Mouse (Mus musculus) neural tube, embryonic 11.5 days (tissue): ENCODE measurements around the gene Tctn1. TPM values are rescaled to one million over a fixed set of nuclear protein-coding genes. Genes with fewer than 3 reads are reported as not detected.

Source experiments
- ATAC-seq: fragments of 200-750 bp; cut with Nextera tagmentation; 2 replicates; pipeline ENCODE4 v1.8.0; 2017; ENCODE audit warnings: moderate number of reproducible peaks, mild to moderate bottlenecking, moderate TSS enrichment, moderate library complexity; ENCODE audit not compliant: insufficient read depth, low FRiP score, low TSS enrichment
- DNase-seq: peaks from one replicate; pipeline ENCODE4 v3.0.0-alpha.2; 2015; ENCODE audit warnings: low spot score
- H3K27ac ChIP-seq: fragments of 300-500 bp; sonication (generic); 2 replicates; pipeline ENCODE4 v1.5.1; 2014; ENCODE audit warnings: low read depth, mild to moderate bottlenecking, low read length
- H3K27me3 ChIP-seq: fragments of 300-500 bp; sonication (generic); 2 replicates; pipeline ENCODE4 v1.6.1; 2014; ENCODE audit warnings: mild to moderate bottlenecking, low read length, mixed read lengths; ENCODE audit not compliant: control insufficient read depth, insufficient read depth
- H3K36me3 ChIP-seq: fragments of 300-500 bp; sonication (generic); 2 replicates; pipeline ENCODE4 v1.6.1; 2014; ENCODE audit warnings: mild to moderate bottlenecking, low read length, moderate library complexity, mixed read lengths; ENCODE audit not compliant: control insufficient read depth, insufficient read depth
- H3K4me1 ChIP-seq: fragments of 300-500 bp; sonication (generic); 2 replicates; pipeline ENCODE4 v1.6.1; 2014; ENCODE audit warnings: low read length, mixed read lengths; ENCODE audit not compliant: control insufficient read depth, insufficient read depth
- H3K4me2 ChIP-seq: fragments of 300-500 bp; sonication (generic); 2 replicates; pipeline ENCODE4 v1.6.1; 2014; ENCODE audit warnings: low read depth, mild to moderate bottlenecking, moderate library complexity
- H3K4me3 ChIP-seq: fragments of 300-500 bp; sonication (generic); 2 replicates; pipeline ENCODE4 v1.5.1; 2014; ENCODE audit warnings: low read depth, low read length
- H3K9ac ChIP-seq: fragments of 300-500 bp; sonication (generic); 2 replicates; pipeline ENCODE4 v1.6.1; 2014; ENCODE audit warnings: mild to moderate bottlenecking, low read length
- H3K9me3 ChIP-seq: fragments of 300-500 bp; sonication (generic); 2 replicates; pipeline ENCODE4 v1.6.1; 2016; ENCODE audit warnings: low read length; ENCODE audit not compliant: control insufficient read depth
- WGBS: fragments of 180-500 bp; shearing (Covaris S2); extraction: QIAGEN DNeasy Blood & Tissue Kit; methylation state at CpG from one replicate; pipeline ENCODE4 v1.1.7; 2014; 5-methylcytosine and 5-hydroxymethylcytosine counted together
- polyA plus RNA-seq: library from polyadenylated mRNA; unstranded; fragments of >200 nt; fragmentation: Nextera tagmentation; extraction: Ambion mirVana; gene quantifications from 2 replicates; pipeline ENCODE4 v1.2.1, GENCODE M21; 2014

Tctn1 gene
- polyA plus RNA-seq, 1 experiment from 2014 or later: 4.5 TPM

- Histone ChIP-seq H3K9ac (no peak overlapping the region), H3K4me2 (no peak overlapping the region), H3K4me3 (no peak overlapping the region), H3K4me1 (peaks cover 7% of the 10 kb centered on the region; the same call in 1 of the 2 replicates), H3K36me3 (no peaks in the 10 kb centered on the region), H3K9me3 (no peaks in the 10 kb centered on the region), H3K27me3 (no peaks in the 10 kb centered on the region), H3K27ac (no peak overlapping the region)
- DNase-seq (no peak), ATAC-seq (no peak)
- WGBS: 92% methylated on average over 8 of the region's 8 CpGs
These were observed 53.4 kb downstream of the Tctn1 start for GRCm38 (mm10) chr5:122210890-122211289.

GRCm38 (mm10) chr5:122209591-122210368 lies 54.5 kb downstream of the Tctn1 start:
- peak overlapping the region; percentile 42 for H3K4me2 ChIP-seq
- H3K4me3 ChIP-seq: peak overlapping the region; percentile 19
- DNase-seq: peak; percentile 74
- peak; percentile 58 for ATAC-seq
- H3K36me3 ChIP-seq: no peaks in the 10 kb centered on the region
- no peaks in the 10 kb centered on the region for H3K9me3 ChIP-seq
- H3K27ac ChIP-seq: no peak overlapping the region
- H3K9ac ChIP-seq: peak overlapping the region; percentile 30
- H3K4me1 ChIP-seq: peaks cover 7% of the 10 kb centered on the region; the same call in 1 of the 2 replicates
- H3K27me3 ChIP-seq: no peaks in the 10 kb centered on the region
- 8% methylated on average over 17 of the region's 21 CpGs for WGBS

GRCm38 (mm10) chr5:122208909-122209308 lies 55.4 kb downstream of the Tctn1 start:
- H3K36me3 ChIP-seq: no peaks in the 10 kb centered on the region
- no peak overlapping the region for H3K27ac ChIP-seq
- peaks cover 7% of the 10 kb centered on the region; the same call in 1 of the 2 replicates for H3K4me1 ChIP-seq
- WGBS: 50% methylated on average over 6 of the region's 6 CpGs
- no peak overlapping the region for H3K4me3 ChIP-seq
- no peak overlapping the region for H3K9ac ChIP-seq
- H3K27me3 ChIP-seq: no peaks in the 10 kb centered on the region
- no peaks in the 10 kb centered on the region for H3K9me3 ChIP-seq
- DNase-seq: no peak
- no peak for ATAC-seq
- H3K4me2 ChIP-seq: no peak overlapping the region

- H3K9ac ChIP-seq: no peak within 1 kb of the TSS
- 81% methylated on average over 3 of the region's 4 CpGs for WGBS
- H3K36me3 ChIP-seq: no peaks in the 10 kb centered on the region
- H3K4me2 ChIP-seq: no peak within 1 kb of the TSS
- no peak within 1 kb of the TSS for H3K4me3 ChIP-seq
- no peaks in the 10 kb centered on the region for H3K27me3 ChIP-seq
- no peaks in the 10 kb centered on the region for H3K9me3 ChIP-seq
- H3K4me1 ChIP-seq: peaks cover 7% of the 10 kb centered on the region; the same call in 1 of the 2 replicates
- H3K27ac ChIP-seq: no peak within 1 kb of the TSS
- DNase-seq (no peak), ATAC-seq (no peak)
These were observed 57.8 kb downstream of the Tctn1 start, which contains the start of gene Hvcn1 for GRCm38 (mm10) chr5:122206475-122206874. Gene Hvcn1, plus strand, starts transcription at chr5:122206804.

- Histone ChIP-seq H3K36me3 (no peaks in the 10 kb centered on the region), H3K4me3 (no peak overlapping the region), H3K4me2 (no peak overlapping the region), H3K27me3 (no peaks in the 10 kb centered on the region), H3K9ac (no peak overlapping the region), H3K4me1 (no peaks in the 10 kb centered on the region), H3K9me3 (no peaks in the 10 kb centered on the region), H3K27ac (no peak overlapping the region)
- no peak for DNase-seq
- WGBS: 65% methylated on average over 2 of the region's 2 CpGs
- ATAC-seq: no peak
These were observed 60.1 kb downstream of the Tctn1 start for GRCm38 (mm10) chr5:122204180-122204579.

- ATAC-seq: no peak
- no peak for DNase-seq
- Histone ChIP-seq H3K36me3 (no peaks in the 10 kb centered on the region), H3K27ac (no peak overlapping the region), H3K4me3 (no peak overlapping the region), H3K4me1 (no peaks in the 10 kb centered on the region), H3K9me3 (no peaks in the 10 kb centered on the region), H3K27me3 (no peaks in the 10 kb centered on the region), H3K9ac (no peak overlapping the region), H3K4me2 (no peak overlapping the region)
- WGBS: 90% methylated on average over 6 of the region's 6 CpGs
These were observed 62.4 kb downstream of the Tctn1 start for GRCm38 (mm10) chr5:122201904-122202303.

GRCm38 (mm10) chr5:122200872-122201271 lies 63.4 kb downstream of the Tctn1 start:
- no peaks in the 10 kb centered on the region for H3K9me3 ChIP-seq
- no peaks in the 10 kb centered on the region for H3K4me1 ChIP-seq
- no peak overlapping the region for H3K27ac ChIP-seq
- H3K4me2 ChIP-seq: no peak overlapping the region
- DNase-seq (no peak), ATAC-seq (no peak)
- no peaks in the 10 kb centered on the region for H3K27me3 ChIP-seq
- 88% methylated on average over 4 of the region's 4 CpGs for WGBS
- no peak overlapping the region for H3K4me3 ChIP-seq
- no peak overlapping the region for H3K9ac ChIP-seq
- H3K36me3 ChIP-seq: no peaks in the 10 kb centered on the region

- H3K9me3 ChIP-seq: no peaks in the 10 kb centered on the region
- H3K9ac ChIP-seq: no peak overlapping the region
- no peak overlapping the region for H3K4me3 ChIP-seq
- H3K4me2 ChIP-seq: no peak overlapping the region
- no peaks in the 10 kb centered on the region for H3K27me3 ChIP-seq
- DNase-seq: no peak
- H3K27ac ChIP-seq: no peak overlapping the region
- no peaks in the 10 kb centered on the region for H3K36me3 ChIP-seq
- no peak for ATAC-seq
- no peaks in the 10 kb centered on the region for H3K4me1 ChIP-seq
- 58% methylated on average over 3 of the region's 4 CpGs for WGBS
These were observed 71.9 kb downstream of the Tctn1 start for GRCm38 (mm10) chr5:122192347-122192746.
